Mouse (Mus musculus) retina, adult 2 months (tissue): ENCODE results near the gene Vmn1r53.
"Not testable (repeated sequence)": the region's sequence is repeated elsewhere in the genome, so short reads cannot be mapped to it uniquely, and the experiment has no call there.

Source experiments
- DNase-seq: peaks from one replicate; pipeline ENCODE4 v3.0.0-alpha.2; 2012; ENCODE audit warnings: low read depth, low spot score

Gene Vmn1r53

DNA sequence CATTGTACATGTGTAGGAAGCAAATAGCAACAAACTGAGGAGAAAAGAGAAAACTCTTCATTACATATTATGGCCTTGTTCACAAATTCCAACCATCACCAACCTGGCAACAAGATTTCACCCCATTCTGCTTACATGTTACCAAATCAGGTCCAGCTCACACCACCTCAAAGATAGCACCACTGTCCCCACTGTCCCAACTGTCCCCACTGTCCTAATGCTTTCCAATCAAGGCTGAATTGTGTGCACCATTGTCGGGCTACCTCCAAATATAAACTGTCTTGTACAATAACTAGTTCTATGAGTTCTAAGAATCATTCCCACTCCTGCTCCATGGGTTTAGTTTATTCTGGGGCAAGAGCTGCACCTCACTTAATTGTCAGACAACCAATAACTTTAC, at the start of gene Vmn1r53:
Vmn1r53 (minus strand) TSS at position 101 of the 400 bp plus-strand sequence.
- DNase-seq: no peak

- no peak for DNase-seq
These were observed 21.8 kb upstream of the Vmn1r53 start, which contains the start of gene Vmn1r54 for GRCm38 (mm10) chr6:90246000-90246399. TSS of gene Vmn1r54 (plus strand) at chr6:90246300.

DNA sequence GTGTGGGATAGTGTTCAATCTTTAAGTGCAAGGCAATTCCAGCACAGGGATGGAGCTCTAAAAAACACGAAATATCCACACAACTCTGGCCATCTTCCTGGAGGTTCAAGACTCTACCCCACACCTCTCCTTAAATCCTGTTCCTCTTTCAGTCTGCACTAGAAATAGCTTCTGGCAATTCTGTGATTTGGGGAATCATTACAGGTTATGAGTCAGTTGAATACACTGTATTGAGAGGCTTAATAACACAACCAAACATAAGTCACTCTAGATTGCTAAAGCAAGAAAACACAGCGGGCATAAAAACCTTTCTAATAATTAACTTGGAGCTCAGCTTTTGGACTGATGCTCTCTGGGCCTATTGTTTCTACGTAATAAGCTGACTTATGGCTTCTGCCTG, 19.8 kb upstream of the Vmn1r53 start:
- no peak for DNase-seq

DNA sequence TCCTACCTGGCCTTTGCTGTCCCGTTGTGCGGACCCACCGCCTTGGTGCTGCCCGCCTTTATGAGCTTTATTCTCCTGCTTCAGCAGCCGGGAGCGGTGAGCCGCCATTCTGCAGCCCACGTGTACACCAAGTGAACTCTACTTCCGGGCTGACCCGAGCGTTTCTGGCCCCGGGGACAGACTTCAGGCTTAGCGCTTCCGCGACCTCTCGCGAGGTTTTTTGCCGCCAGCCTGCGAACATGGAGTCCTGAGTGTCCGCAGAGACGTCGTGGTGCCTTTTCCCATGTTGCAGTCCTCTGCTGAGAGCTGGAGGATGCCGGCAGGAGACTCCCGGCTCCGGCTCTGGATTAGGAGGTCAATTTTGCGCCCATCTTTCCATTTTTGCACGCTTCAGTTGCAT, 8.4 kb upstream of the Vmn1r53 start:
- DNase-seq: no peak

DNA sequence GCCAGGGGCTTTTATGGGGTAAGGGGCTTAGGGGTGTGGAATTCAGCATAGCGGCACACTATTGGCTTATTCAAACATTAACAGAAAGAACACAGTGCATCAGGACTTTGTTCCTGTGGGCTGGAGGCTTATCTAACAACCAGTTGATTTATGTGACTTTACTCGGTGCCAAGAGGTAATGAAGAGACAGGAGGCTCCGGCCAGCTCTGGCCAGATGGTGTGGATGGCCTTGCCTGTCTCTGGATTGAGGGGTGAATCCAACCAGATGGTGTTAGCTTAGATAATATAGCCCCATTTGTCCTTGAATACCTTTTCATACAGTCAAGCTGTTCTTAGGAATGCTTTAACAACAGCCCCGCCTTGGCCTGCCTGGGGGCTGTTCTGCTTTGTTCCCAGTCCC, 7.9 kb upstream of the Vmn1r53 start:
- DNase-seq: not testable (repeated sequence)

DNA sequence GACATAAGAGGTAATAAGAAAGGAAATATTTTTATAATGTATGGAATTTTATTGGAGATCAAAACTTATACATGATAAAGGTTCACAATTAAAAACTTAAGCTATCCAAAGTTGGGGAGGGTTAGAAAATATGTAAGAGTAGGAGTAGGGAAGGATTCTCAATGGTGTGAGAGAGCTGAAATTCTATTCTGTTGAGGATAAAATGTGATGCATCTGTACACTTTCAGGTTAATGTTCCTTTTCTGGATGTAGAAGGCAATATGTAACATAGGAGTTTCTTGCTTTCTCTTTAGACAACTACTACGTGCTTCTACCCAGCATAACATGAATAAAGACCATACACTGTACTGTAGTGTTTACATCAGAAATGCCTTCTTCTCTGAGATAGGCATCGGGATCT, 21.7 kb downstream of the Vmn1r53 start, which contains the start of gene V1ra8:
V1ra8 (plus strand) TSS at position 301 of the 400 bp plus-strand sequence.
- DNase-seq: not testable (repeated sequence)

GRCm38 (mm10) chr6:90174508-90174907, 49.7 kb downstream of the Vmn1r53 start, which contains the start of gene Vmn1r52:
TSS of gene Vmn1r52 (plus strand) at chr6:90174808.
- DNase-seq: no peak
